Mouse (Mus musculus) erythroblast, embryonic 14.5 days (primary cell): Measurements from ENCODE around the gene Zfyve19.

ENCODE experiments used
- GATA1 ChIP-seq: IDR thresholded peaks from 2 replicates; pipeline ENCODE4 v1.6.1; 2012; ENCODE audit warnings: low read length, inconsistent platforms, mixed read lengths
- TAL1 ChIP-seq: IDR thresholded peaks from 3 replicates; pipeline ENCODE4 v1.6.1; 2012; ENCODE audit warnings: low read length, inconsistent platforms, mixed read lengths

GRCm38 (mm10) chr2:119161247-119161646 lies 47.2 kb upstream of the Zfyve19 start:
- TF ChIP-seq GATA1 = no peak
- TF ChIP-seq TAL1 = no peak
